Mouse (Mus musculus) MEL (cell line): ENCODE results near the gene Ncf1.

Source experiments
- CTCF ChIP-seq, 3 experiments: IDR thresholded peaks in 2 of 3; conservative IDR thresholded peaks in 1 of 3; 2 replicates each; pipeline ENCODE4 v1.5.1; 2011 to 2012; ENCODE audit warnings: low read length in 3 of 3, low read depth in 2 of 3, mild to moderate bottlenecking in 2 of 3, improper control_type of control experiment in 1 of 3, inconsistent platforms in 1 of 3, mixed read lengths in 1 of 3, moderate library complexity in 1 of 3; ENCODE audit not compliant: control insufficient read depth in 1 of 3, insufficient read depth in 1 of 3, poor library complexity in 1 of 3, severe bottlenecking in 1 of 3
- KAT2A ChIP-seq: conservative IDR thresholded peaks from 2 replicates; pipeline ENCODE4 v1.6.1; 2012; ENCODE audit warnings: low read depth, low read length, improper control_type of control experiment, inconsistent platforms
- MAFK ChIP-seq: IDR thresholded peaks from 2 replicates; pipeline ENCODE4 v1.6.1; 2011; ENCODE audit warnings: low read depth, mild to moderate bottlenecking, low read length, improper control_type of control experiment, borderline replicate concordance
- MAZ ChIP-seq: IDR thresholded peaks from 2 replicates; pipeline ENCODE4 v1.6.1; 2012; ENCODE audit warnings: low read depth, mild to moderate bottlenecking, inconsistent platforms, low read length, improper control_type of control experiment
- MYC ChIP-seq: IDR thresholded peaks from 2 replicates; pipeline ENCODE4 v1.6.1; 2011; ENCODE audit warnings: low read depth, mild to moderate bottlenecking, low read length, improper control_type of control experiment, moderate library complexity
- TAL1 ChIP-seq: IDR thresholded peaks from 2 replicates; pipeline ENCODE4 v1.6.1; 2012; ENCODE audit warnings: mild to moderate bottlenecking, inconsistent platforms, low read length, moderate library complexity, mixed read lengths
- UBTF ChIP-seq: IDR thresholded peaks from 2 replicates; pipeline ENCODE4 v1.6.1; 2012; ENCODE audit warnings: low read depth, mild to moderate bottlenecking, inconsistent platforms, low read length, improper control_type of control experiment, moderate library complexity, borderline replicate concordance; ENCODE audit not compliant: insufficient read depth
- ZC3H11A ChIP-seq: IDR thresholded peaks from 2 replicates; pipeline ENCODE4 v1.6.1; 2012; ENCODE audit warnings: low read depth, mild to moderate bottlenecking, inconsistent platforms, low read length, improper control_type of control experiment

DNA sequence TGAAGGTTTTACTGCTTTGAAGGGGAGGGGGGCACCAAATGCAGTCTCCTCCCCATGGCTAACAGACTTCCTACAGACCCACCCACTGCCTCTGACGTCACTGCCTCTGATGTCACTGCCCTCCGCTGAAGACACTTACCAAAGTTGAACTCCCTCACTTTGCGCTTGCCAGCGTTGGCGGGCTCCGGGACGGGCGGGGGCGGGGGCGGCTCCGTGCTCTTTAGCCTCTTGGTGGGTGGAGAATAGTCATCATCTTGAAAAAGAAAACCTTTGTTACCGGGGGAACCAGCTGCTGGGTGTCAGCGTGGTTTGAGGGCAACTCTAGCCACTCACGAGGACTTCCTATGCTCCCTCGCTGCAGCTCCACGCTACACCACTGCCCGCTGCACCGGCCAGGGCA is 37.0 kb upstream of the Ncf1 start:
- TF ChIP-seq MAZ (no peak), MAFK (no peak), KAT2A (no peak), ZC3H11A (no peak), CTCF (IDR thresholded peaks at IDR 0.05 in 2 of 3, conservative IDR thresholded peaks at IDR 0.05 in 1 of 3; ENCODE audit: control insufficient read depth in 1 of 3, insufficient read depth in 1 of 3, low read depth in 2 of 3, low read length in 3 of 3, poor library complexity in 1 of 3, severe bottlenecking in 1 of 3) (no peak), TAL1 (no peak), MYC (no peak), UBTF (no peak)
